Mouse (Mus musculus) CH12.LX (cell line): Measurements from ENCODE around the gene Lcat.

Experiments
- CTCF ChIP-seq, 2 experiments: IDR thresholded peaks in 1 of 2; conservative IDR thresholded peaks in 1 of 2; 2 replicates each; pipeline ENCODE4 v1.5.1; 2011 to 2012; ENCODE audit warnings: low read depth in 2 of 2, low read length in 2 of 2, improper control_type of control experiment in 1 of 2, inconsistent platforms in 1 of 2, mild to moderate bottlenecking in 1 of 2, moderate library complexity in 1 of 2
- EP300 ChIP-seq: IDR thresholded peaks from 2 replicates; pipeline ENCODE4 v1.6.1; 2011; ENCODE audit warnings: low read length, improper control_type of control experiment
- HCFC1 ChIP-seq: IDR thresholded peaks from 2 replicates; pipeline ENCODE4 v1.6.1; 2012; ENCODE audit warnings: low read depth, mild to moderate bottlenecking, inconsistent platforms, low read length, improper control_type of control experiment
- MAFK ChIP-seq: IDR thresholded peaks from 2 replicates; pipeline ENCODE4 v1.6.1; 2011; ENCODE audit warnings: low read length, improper control_type of control experiment; ENCODE audit not compliant: insufficient replicate concordance
- NRF1 ChIP-seq: IDR thresholded peaks from 2 replicates; pipeline ENCODE4 v1.6.1; 2014; ENCODE audit warnings: low read depth, mild to moderate bottlenecking, inconsistent platforms, low read length, improper control_type of control experiment, moderate library complexity
- POLR2A ChIP-seq: IDR thresholded peaks from 2 replicates; pipeline ENCODE4 v1.6.1; 2011; ENCODE audit warnings: low read depth, mild to moderate bottlenecking, improper control_type of control experiment, low read length
- ZNF384 ChIP-seq: IDR thresholded peaks from 2 replicates; pipeline ENCODE4 v1.6.1; 2012; ENCODE audit warnings: low read depth, low read length, improper control_type of control experiment, inconsistent platforms

GRCm38 (mm10) chr8:105935105-105935504, 8.1 kb downstream of the Lcat start:
- TF ChIP-seq POLR2A = no peak
- TF ChIP-seq MAFK = no peak
- TF ChIP-seq NRF1 = no peak
- no peak for TF ChIP-seq HCFC1
- TF ChIP-seq EP300 = no peak
- TF ChIP-seq ZNF384 = no peak
- TF ChIP-seq CTCF (conservative IDR thresholded peaks at IDR 0.05 in 1 of 2, IDR thresholded peaks at IDR 0.05 in 1 of 2; ENCODE audit: low read depth in 2 of 2, low read length in 2 of 2) = no peak
